Mouse (Mus musculus) midbrain, embryonic 14.5 days (tissue): ENCODE measurements at regions not wholly inside any gene's neighbourhood (a gene's known extent, or its start where the extent isn't known, plus 50 kb on each side); places are given as distances from the start of the nearest gene placed in this dataset.

Experiments used
- ATAC-seq: fragments of 200-750 bp; cut with Nextera tagmentation; 2 replicates; pipeline ENCODE4 v1.8.0; 2017; ENCODE audit warnings: moderate number of reproducible peaks, moderate library complexity; ENCODE audit not compliant: low FRiP score, low TSS enrichment
- DNase-seq: peaks from one replicate; pipeline ENCODE4 v3.0.0-alpha.2; 2015
- H3K27ac ChIP-seq: fragments of 300-500 bp; sonication (generic); replicated peaks from 2 replicates; pipeline ENCODE4 v1.5.1; 2014; ENCODE audit warnings: mild to moderate bottlenecking, low read depth, low read length, moderate library complexity
- H3K27me3 ChIP-seq: fragments of 300-500 bp; sonication (generic); 2 replicates; pipeline ENCODE4 v1.6.1; 2014; ENCODE audit warnings: low read length, control low read depth, mixed read lengths; ENCODE audit not compliant: control insufficient read depth, insufficient read depth
- H3K36me3 ChIP-seq: fragments of 300-500 bp; sonication (generic); 2 replicates; pipeline ENCODE4 v1.6.1; 2014; ENCODE audit warnings: low read length, control low read depth; ENCODE audit not compliant: control insufficient read depth, insufficient read depth
- H3K4me1 ChIP-seq: fragments of 300-500 bp; sonication (generic); 2 replicates; pipeline ENCODE4 v1.6.1; 2014; ENCODE audit warnings: mild to moderate bottlenecking, antibody characterized with exemption, low read length, control low read depth; ENCODE audit not compliant: control insufficient read depth, insufficient read depth
- H3K4me2 ChIP-seq: fragments of 300-500 bp; sonication (generic); 2 replicates; pipeline ENCODE4 v1.6.1; 2014; ENCODE audit warnings: mild to moderate bottlenecking, low read length, moderate library complexity
- H3K4me3 ChIP-seq: fragments of 300-500 bp; sonication (generic); replicated peaks from 2 replicates; pipeline ENCODE4 v1.5.1; 2014; ENCODE audit warnings: low read depth, low read length
- H3K9ac ChIP-seq: fragments of 300-500 bp; sonication (generic); replicated peaks from 2 replicates; pipeline ENCODE4 v1.6.1; 2014; ENCODE audit warnings: mild to moderate bottlenecking, low read length, moderate library complexity
- H3K9me3 ChIP-seq: fragments of 300-500 bp; sonication (generic); 2 replicates; pipeline ENCODE4 v1.6.1; 2016; ENCODE audit warnings: low read length, control low read depth, mixed read lengths; ENCODE audit not compliant: control insufficient read depth
- WGBS: fragments of 180-500 bp; shearing (Covaris S2); extraction: QIAGEN DNeasy Blood & Tissue Kit; methylation state at CpG from one replicate; pipeline ENCODE4 v1.1.7; 2014; 5-methylcytosine and 5-hydroxymethylcytosine counted together

DNA sequence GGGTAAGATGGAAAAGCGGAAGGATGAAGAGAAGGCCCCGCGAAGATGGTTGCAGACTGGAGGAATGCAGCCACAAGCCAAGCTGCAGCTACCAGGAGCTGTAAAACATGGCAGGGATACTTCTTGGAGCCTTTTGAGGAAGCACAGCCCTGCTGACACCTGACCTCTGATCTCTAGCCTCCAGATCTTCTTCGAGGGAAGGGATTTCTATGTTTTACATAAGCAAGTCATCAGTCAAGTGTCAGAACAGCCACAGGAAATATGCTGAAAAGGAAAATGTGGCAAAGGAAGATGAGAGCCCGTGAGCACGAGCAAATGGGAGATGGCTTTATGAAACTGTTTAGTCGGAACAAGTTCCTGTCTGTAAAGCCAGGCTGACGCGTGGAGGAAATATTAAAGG is 219.1 kb downstream of the Tshz3 start:
- ATAC-seq (no peak), DNase-seq (no peak)
- Histone ChIP-seq H3K4me2 (no peak overlapping the region), H3K4me1 (no peaks in the 10 kb centered on the region), H3K9me3 (no peaks in the 10 kb centered on the region), H3K36me3 (no peaks in the 10 kb centered on the region), H3K27me3 (no peaks in the 10 kb centered on the region), H3K9ac (no peak overlapping the region), H3K27ac (no peak overlapping the region), H3K4me3 (no peak overlapping the region)
- 80% methylated on average over 9 of the region's 9 CpGs for WGBS

DNA sequence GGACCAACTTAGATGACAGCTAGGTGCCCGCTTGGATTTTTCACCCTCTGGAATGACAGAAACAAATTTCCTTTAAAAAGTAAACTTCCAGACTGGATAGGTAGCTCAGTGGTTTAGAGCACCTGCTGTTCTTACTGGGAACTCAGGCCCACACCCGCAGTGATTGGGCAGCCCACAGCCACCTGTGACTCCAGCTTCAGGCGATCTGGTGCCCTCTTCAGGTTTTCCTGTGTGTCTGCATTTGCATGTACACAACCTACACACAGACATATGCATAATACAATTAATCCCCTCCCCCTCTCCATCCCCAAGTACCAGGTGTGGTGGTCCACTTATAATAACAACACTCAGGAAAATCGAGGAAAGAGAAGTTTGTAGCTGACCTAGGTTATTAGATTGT is 221.5 kb downstream of the Tshz3 start:
- DNase-seq (no peak), ATAC-seq (no peak)
- no peaks in the 10 kb centered on the region for H3K36me3 ChIP-seq
- 79% methylated on average over 4 of the region's 4 CpGs for WGBS
- H3K4me2 ChIP-seq: no peak overlapping the region
- no peaks in the 10 kb centered on the region for H3K27me3 ChIP-seq
- H3K27ac ChIP-seq: no peak overlapping the region
- no peaks in the 10 kb centered on the region for H3K9me3 ChIP-seq
- no peak overlapping the region for H3K9ac ChIP-seq
- H3K4me3 ChIP-seq: no peak overlapping the region
- H3K4me1 ChIP-seq: no peaks in the 10 kb centered on the region

- Histone ChIP-seq H3K4me3 (no peak overlapping the region), H3K4me1 (no peaks in the 10 kb centered on the region), H3K9me3 (no peaks in the 10 kb centered on the region), H3K9ac (no peak overlapping the region), H3K36me3 (no peaks in the 10 kb centered on the region), H3K27ac (no peak overlapping the region), H3K4me2 (no peak overlapping the region), H3K27me3 (no peaks in the 10 kb centered on the region)
- 89% methylated on average over 14 of the region's 14 CpGs for WGBS
- no peak for DNase-seq
- ATAC-seq: no peak
Observed at GRCm38 (mm10) chr7:36921003-36921402, 223.1 kb downstream of the Tshz3 start.

DNA sequence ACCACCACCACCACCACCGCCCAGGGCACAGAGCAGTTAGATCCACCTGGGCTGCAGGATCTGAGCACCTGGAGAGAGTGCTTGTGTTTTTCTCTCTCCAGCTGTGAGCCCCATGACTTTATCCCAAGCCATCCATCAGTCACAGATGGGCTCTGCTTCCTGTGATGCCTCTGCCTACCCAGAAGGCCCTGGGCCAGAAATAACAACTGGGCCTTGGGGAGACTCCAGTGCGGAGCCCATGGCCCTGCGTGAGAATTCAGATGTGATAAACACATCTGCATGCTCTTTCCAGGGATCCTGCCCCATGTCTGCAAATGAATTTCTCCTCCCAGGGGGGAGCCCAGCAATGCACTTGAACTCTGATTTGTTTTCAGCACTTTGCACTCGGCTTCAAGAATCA is 235.6 kb downstream of the Tshz3 start:
- H3K4me2 ChIP-seq: no peak overlapping the region
- DNase-seq: no peak
- H3K9me3 ChIP-seq: no peaks in the 10 kb centered on the region
- no peak overlapping the region for H3K27ac ChIP-seq
- no peak overlapping the region for H3K4me3 ChIP-seq
- no peak for ATAC-seq
- no peaks in the 10 kb centered on the region for H3K27me3 ChIP-seq
- no peak overlapping the region for H3K9ac ChIP-seq
- 79% methylated on average over 4 of the region's 4 CpGs for WGBS
- no peaks in the 10 kb centered on the region for H3K36me3 ChIP-seq
- peaks cover 5% of the 10 kb centered on the region; the same call in 1 of the 2 replicates for H3K4me1 ChIP-seq

GRCm38 (mm10) chr7:36934792-36935555 is 237.1 kb downstream of the Tshz3 start:
- WGBS: 82% methylated on average over 21 of the region's 21 CpGs
- ATAC-seq: no peak
- DNase-seq: no peak

DNA sequence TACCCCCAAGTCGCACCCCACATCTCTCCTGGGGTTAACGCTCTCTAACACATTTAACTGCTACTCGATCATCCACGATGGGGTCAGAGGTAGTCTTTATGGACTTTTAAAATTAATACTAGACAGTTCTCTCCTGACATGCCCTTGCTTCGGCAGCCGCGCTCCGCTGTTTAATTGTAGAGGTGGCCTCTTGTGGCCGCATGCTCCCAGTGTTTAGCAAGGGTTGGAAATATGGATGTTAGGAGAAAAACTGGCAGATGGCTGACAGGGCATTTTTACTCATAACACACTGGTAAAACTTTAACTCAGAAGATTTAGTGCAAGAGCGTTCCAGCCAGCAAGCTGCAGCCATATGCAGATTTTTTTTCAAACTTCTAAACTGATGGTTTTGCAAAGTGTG is 242.7 kb downstream of the Tshz3 start:
- Histone ChIP-seq H3K9me3 (no peaks in the 10 kb centered on the region), H3K36me3 (no peaks in the 10 kb centered on the region), H3K9ac (no peak overlapping the region), H3K27me3 (no peaks in the 10 kb centered on the region), H3K4me2 (no peak overlapping the region), H3K4me1 (peaks cover 6% of the 10 kb centered on the region; the same call in 1 of the 2 replicates), H3K4me3 (no peak overlapping the region), H3K27ac (no peak overlapping the region)
- ATAC-seq (no peak), DNase-seq (no peak)
- WGBS: 82% methylated on average over 10 of the region's 10 CpGs

More at GRCm38 (mm10) chr7:36934792-36935555, 237.1 kb downstream of the Tshz3 start:
- Histone ChIP-seq H3K4me3 (no peak overlapping the region), H3K4me2 (no peak overlapping the region), H3K27me3 (no peaks in the 10 kb centered on the region), H3K4me1 (0 out of 2 replicates have a peak, but pooled peaks cover 3% of the 10 kb centered on the region), H3K36me3 (no peaks in the 10 kb centered on the region), H3K9ac (no peak overlapping the region), H3K27ac (no peak overlapping the region), H3K9me3 (no peaks in the 10 kb centered on the region)

GRCm38 (mm10) chr7:36945024-36945815 is 247.3 kb downstream of the Tshz3 start:
- Histone ChIP-seq H3K4me3 (no peak overlapping the region), H3K9ac (no peak overlapping the region), H3K9me3 (no peaks in the 10 kb centered on the region), H3K27ac (peak overlapping the region; percentile 66), H3K36me3 (no peaks in the 10 kb centered on the region), H3K27me3 (no peaks in the 10 kb centered on the region), H3K4me1 (peaks cover 18% of the 10 kb centered on the region), H3K4me2 (no peak overlapping the region)
- ATAC-seq (no peak; the same call in 1 of the 2 replicates), DNase-seq (peak; percentile 46)
- WGBS: 48% methylated on average over 14 of the region's 14 CpGs

DNA sequence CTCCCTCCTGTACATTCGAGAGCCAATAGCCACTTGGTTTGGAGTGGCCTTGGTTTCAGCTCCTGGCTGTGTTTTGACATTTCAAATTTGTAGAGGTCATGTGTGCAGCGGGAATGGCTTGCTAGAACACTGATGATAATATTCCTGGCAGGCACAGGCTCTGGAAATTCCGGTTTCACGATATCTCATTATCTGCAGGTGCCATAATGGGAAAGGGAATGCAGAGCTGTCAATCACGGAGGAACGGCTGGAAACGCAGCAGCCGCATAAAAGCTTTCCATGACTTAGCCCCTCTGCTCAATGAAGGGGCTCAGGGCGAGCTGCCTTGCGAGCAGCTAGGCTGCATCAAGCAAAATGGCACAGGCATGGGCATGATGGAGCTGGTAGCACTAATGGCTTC is 251.6 kb downstream of the Tshz3 start:
- DNase-seq (peak; percentile 67), ATAC-seq (no peak; the same call in 1 of the 2 replicates)
- Histone ChIP-seq H3K4me2 (no peak overlapping the region), H3K9ac (no peak overlapping the region), H3K36me3 (no peaks in the 10 kb centered on the region), H3K4me3 (no peak overlapping the region), H3K9me3 (no peaks in the 10 kb centered on the region), H3K27ac (peak overlapping the region; percentile 63), H3K27me3 (no peaks in the 10 kb centered on the region), H3K4me1 (peaks cover 18% of the 10 kb centered on the region)
- 38% methylated on average over 10 of the region's 10 CpGs for WGBS
